Mouse (Mus musculus): ENCODE data around the gene Atn1. TPM values are rescaled to one million over a fixed set of nuclear protein-coding genes. Genes with fewer than 3 reads are reported as not detected.

The Atn1 gene
- polyA plus RNA-seq, 1 experiment from 2014 or later, result 100.0 TPM

DNA sequence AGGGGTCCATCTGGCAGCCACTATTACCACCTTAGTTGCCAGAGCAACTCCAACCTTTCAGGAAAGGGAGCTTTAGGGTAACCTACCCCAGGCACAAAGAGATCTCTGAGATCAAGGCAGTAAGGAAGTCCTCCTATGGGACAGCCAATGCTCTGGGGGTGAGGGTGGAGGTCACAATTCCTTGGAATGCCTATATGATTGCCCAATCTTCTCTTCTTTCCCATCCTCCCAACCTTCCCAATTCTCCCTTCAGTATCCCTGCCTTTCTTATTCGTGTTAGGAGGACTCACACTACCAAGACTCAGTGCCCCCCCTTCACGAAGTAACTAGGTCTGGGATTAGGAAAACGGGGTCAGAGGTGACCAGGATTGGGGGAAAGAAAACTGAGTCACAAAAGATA lies 1.0 kb downstream of the Atn1 start:
- ATAC-seq (no peak), DNase-seq (ENCODE audit: low read depth, low spot score) (no peak)
- no peak for TF ChIP-seq CTCF (IDR thresholded peaks at IDR 0.05)
- ChIA-PET POLR2A (interaction anchor here (1.7 to 2.0 kb wide), 2 partner anchors 10 to 14 kb away, joined by 6 to 10 read pairs; partner anchors contain the start of gene Grcc10), CTCF (interaction anchor here (2.0 kb wide), 1 partner anchor 11 kb away, joined by 13 read pairs; no protein-coding TSS in a partner anchor)
- in situ Hi-C loops (cut with MboI; ENCODE audit: low pct_unique_long_range_greater_than_20kb), result loop anchor here (25.0 kb wide), 1 partner anchor 268 kb away; the partner anchor contains the start of gene C1rl
- H3K27me3 ChIP-seq, result no peaks in the 10 kb centered on the region

- no peaks in the 10 kb centered on the region for H3K27me3 ChIP-seq
- ChIA-PET POLR2A (interaction anchor here (1.0 to 2.0 kb wide), 2 partner anchors 12 to 52 kb away, joined by 3 to 6 read pairs; partner anchors contain the start of gene Grcc10), CTCF (no interaction called here)
- DNase-seq (ENCODE audit: low read depth, low spot score) (no peak), ATAC-seq (no peak)
- TF ChIP-seq CTCF (IDR thresholded peaks at IDR 0.05), result no peak
- in situ Hi-C loops (cut with MboI; ENCODE audit: low pct_unique_long_range_greater_than_20kb), result loop anchor here (25.0 kb wide), 1 partner anchor 267 kb away; the partner anchor contains the start of gene C1rl
These were observed 2.5 kb downstream of the Atn1 start for GRCm38 (mm10) chr6:124753861-124754260.

DNA sequence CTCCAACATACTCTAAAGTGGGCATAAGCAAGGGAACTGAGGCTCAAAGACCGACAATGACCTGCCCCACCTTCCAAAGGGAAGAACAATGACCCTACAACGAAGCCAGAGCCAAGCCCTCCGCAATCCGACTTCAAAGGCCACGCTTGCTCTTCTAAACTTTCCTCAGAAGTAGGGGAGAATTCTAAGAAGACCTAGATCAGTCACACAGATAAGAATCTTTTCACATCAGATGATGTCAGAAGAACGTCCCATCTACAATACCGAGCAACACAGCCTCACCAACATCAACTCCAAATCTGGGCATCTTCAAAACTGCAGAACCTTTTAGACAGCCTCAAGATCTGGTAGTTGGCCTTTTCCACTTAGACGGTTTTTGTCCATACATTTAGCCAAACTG lies 5.9 kb downstream of the Atn1 start:
- in situ Hi-C loops (cut with MboI; ENCODE audit: low pct_unique_long_range_greater_than_20kb), result loop anchor here (25.0 kb wide), 1 partner anchor 263 kb away; the partner anchor contains the start of gene C1rl
- ChIA-PET CTCF (no interaction called here), POLR2A (no interaction called here)
- DNase-seq (ENCODE audit: low read depth, low spot score) (no peak), ATAC-seq (no peak)
- no peak for TF ChIP-seq CTCF (IDR thresholded peaks at IDR 0.05)
- no peaks in the 10 kb centered on the region for H3K27me3 ChIP-seq

GRCm38 (mm10) chr6:124746654-124747632 lies 9.4 kb downstream of the Atn1 start:
- ATAC-seq (no peak), DNase-seq (ENCODE audit: low read depth, low spot score) (no peak)
- no peak for TF ChIP-seq CTCF (IDR thresholded peaks at IDR 0.05)
- no peaks in the 10 kb centered on the region for H3K27me3 ChIP-seq
- in situ Hi-C loops (cut with MboI; ENCODE audit: low pct_unique_long_range_greater_than_20kb), result no loop called here
- CTCF ChIA-PET, result interaction anchor here (1.2 kb wide), 1 partner anchor 106 kb away, joined by 3 read pairs; no protein-coding TSS in a partner anchor
- POLR2A ChIA-PET, result no interaction called here

- ATAC-seq (no peak), DNase-seq (ENCODE audit: low read depth, low spot score) (no peak)
- in situ Hi-C loops (cut with MboI; ENCODE audit: low pct_unique_long_range_greater_than_20kb), result no loop called here
- CTCF ChIA-PET, result no interaction called here
- H3K27me3 ChIP-seq, result no peaks in the 10 kb centered on the region
- POLR2A ChIA-PET, result interaction anchor here (3.6 kb wide), 1 partner anchor 12 kb away, joined by 25 read pairs; no protein-coding TSS in a partner anchor
- no peak for TF ChIP-seq CTCF (IDR thresholded peaks at IDR 0.05)
These were observed 10.1 kb downstream of the Atn1 start for GRCm38 (mm10) chr6:124746296-124746605.

DNA sequence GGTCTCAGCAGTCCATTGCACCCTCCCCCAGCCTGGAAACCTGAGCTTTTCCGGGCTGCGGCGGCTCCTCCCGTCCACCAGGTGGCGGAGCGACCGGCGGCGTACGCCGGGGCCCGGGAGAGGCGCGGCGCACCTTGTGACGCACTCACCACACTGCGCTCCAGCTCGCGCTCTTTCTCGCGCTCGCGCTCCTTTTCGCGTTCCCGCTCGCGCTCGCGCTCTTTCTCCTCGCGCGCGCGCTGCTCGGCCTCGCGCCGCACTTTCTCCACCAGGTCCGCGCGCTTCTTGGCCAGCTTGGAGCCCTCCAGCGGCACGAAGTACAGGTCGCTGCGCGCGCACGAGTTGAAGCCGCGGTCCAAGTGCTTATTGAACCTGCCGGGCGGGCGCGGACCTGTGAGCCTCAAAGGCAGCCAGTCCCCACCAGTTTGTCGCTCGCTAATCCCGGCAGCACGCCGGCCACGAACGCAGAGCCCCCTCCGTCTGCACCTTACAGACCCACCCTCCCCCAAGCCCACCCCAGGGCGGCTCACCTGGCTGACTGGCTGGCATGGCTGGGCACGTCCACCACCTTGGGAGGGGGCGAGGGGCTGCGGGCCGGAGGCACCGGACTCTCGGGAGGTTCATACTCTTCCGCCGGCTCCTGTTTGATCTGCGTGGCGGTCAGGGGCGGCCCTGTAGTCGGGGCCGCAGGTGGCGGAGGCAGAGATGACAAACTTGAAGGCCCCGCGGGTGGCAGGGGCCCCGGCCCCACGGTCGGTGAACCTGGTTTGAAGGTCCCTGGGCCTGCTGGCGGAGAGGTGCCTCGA lies 10.6 kb downstream of the Atn1 start:
- no peak for TF ChIP-seq CTCF (IDR thresholded peaks at IDR 0.05)
- in situ Hi-C loops (cut with MboI; ENCODE audit: low pct_unique_long_range_greater_than_20kb), result no loop called here

DNA sequence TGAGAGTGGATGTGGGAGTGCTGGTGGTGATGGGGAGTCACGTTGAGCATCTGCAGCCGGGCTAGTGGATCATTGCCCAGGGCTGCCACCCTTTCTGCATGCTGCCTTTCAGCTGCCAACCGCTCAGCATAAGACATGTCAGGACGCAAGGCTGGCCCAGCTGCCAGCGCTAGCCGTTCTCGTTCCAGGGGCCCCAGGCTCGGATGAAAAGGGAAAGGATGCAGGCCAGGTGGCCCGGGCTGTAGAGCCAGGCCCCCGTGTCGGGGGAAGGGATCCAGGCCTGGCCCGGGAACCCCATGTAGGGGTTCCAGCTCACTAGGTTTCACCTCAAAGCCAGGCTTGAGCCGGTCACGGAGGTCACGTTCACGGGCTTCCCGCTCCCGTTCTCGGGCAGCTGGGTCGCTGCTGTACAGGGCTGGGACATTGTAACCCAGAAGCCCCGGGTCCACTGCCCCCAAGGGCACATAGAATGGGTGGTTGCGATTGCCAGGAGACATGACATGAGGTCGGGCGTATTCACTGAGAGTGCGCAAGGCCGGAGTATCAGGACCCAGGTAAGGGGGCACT lies 11.5 kb downstream of the Atn1 start:
- H3K27me3 ChIP-seq, result no peaks in the 10 kb centered on the region
- ChIA-PET POLR2A (interaction anchor here (1.0 to 3.6 kb wide), 4 partner anchors 10 to 64 kb away, joined by 3 to 25 read pairs (median 8); partner anchors contain the start of genes Gm45234 and Spsb2), CTCF (interaction anchor here (1.4 to 2.6 kb wide), 5 partner anchors 10 to 103 kb away, joined by 3 to 19 read pairs (median 4); partner anchors contain the start of genes Emg1, Gm45234 and Phb2)
- ATAC-seq (no peak), DNase-seq (ENCODE audit: low read depth, low spot score) (no peak)
- TF ChIP-seq CTCF (IDR thresholded peaks at IDR 0.05), result no peak
- in situ Hi-C loops (cut with MboI; ENCODE audit: low pct_unique_long_range_greater_than_20kb), result no loop called here

More for the DNA sequence above, 10.6 kb downstream of the Atn1 start:
- ChIA-PET CTCF (interaction anchor here (1.4 to 2.6 kb wide), 4 partner anchors 9 to 52 kb away, joined by 3 to 19 read pairs (median 8); partner anchors contain the start of genes Emg1, Gm45234 and Phb2), POLR2A (interaction anchor here (1.0 to 3.6 kb wide), 4 partner anchors 10 to 63 kb away, joined by 3 to 25 read pairs (median 8); partner anchors contain the start of genes Gm45234 and Spsb2)
- H3K27me3 ChIP-seq, result no peaks in the 10 kb centered on the region
- ATAC-seq (peak; percentile 63), DNase-seq (ENCODE audit: low read depth, low spot score) (peak; percentile 61)

DNA sequence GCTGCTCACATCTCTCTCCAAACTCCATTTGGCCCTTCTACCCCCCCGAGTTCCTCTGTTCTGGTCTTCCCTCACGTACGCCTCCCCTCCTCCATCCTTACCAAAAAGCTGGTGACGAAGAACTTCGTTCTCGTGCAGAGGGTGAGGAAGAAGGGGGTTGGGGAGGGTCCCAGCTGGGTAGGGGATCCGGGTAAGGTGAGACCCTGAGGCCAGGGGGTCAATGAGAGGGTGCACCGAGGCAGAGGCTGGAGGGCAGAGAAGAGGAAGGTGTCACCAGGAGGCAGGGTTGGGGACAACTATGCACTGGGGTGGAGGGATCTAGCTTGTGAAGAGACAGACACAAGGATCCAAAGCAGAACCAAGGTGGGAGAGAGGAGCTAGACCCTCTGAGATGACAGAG lies 12.7 kb downstream of the Atn1 start:
- DNase-seq (ENCODE audit: low read depth, low spot score) (no peak), ATAC-seq (no peak)
- CTCF ChIA-PET, result interaction anchor here (0.7 to 2.6 kb wide), 7 partner anchors 12 to 102 kb away, joined by 3 to 19 read pairs (median 4); partner anchors contain the start of genes Emg1, Gm45234 and Phb2
- in situ Hi-C loops (cut with MboI; ENCODE audit: low pct_unique_long_range_greater_than_20kb), result no loop called here
- no peak for TF ChIP-seq CTCF (IDR thresholded peaks at IDR 0.05)
- no peaks in the 10 kb centered on the region for H3K27me3 ChIP-seq
- POLR2A ChIA-PET, result interaction anchor here (1.1 to 3.6 kb wide), 2 partner anchors 15 to 85 kb away, joined by 3 to 25 read pairs; partner anchors contain the start of genes Cdca3 and Usp5

DNA sequence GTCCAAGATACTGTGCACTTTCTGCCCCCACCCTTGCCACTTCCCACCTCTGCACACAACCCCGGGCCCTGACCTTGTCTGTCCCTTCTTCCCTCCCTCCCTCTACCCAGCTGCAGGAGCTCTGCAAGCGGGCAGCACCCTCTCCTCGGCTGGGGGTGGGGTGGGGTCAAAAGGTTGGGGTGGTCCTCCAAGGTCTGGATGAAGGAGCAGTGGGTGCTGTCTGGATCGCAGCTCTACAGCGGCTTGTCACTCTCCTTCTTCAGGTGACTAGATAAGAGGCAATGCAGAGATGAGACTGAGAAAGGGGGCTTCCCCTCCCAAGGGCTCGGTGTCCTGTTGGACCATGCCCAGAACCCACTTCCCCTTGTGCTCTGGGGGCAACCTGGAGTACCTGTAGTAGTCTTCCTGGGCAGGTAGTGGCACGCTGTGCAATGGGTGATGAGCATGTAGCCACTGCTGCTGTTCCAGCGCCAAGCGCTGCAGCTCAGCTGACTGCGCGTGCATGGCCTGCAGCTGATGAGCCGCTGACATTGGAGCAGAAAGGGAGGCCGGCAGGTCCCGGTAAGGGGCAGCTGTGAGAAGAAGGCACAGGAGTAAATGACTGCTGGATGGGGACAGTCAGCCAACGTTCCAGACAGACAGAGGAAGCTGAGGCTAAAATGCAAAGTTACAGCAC lies 13.3 kb downstream of the Atn1 start:
- DNase-seq (ENCODE audit: low read depth, low spot score) (no peak), ATAC-seq (no peak)
- no peaks in the 10 kb centered on the region for H3K27me3 ChIP-seq
- TF ChIP-seq CTCF (IDR thresholded peaks at IDR 0.05), result no peak
- in situ Hi-C loops (cut with MboI; ENCODE audit: low pct_unique_long_range_greater_than_20kb), result no loop called here
- ChIA-PET POLR2A (interaction anchor here (1.1 to 3.6 kb wide), 2 partner anchors 15 to 86 kb away, joined by 3 to 25 read pairs; partner anchors contain the start of genes Cdca3 and Usp5), CTCF (interaction anchor here (1.1 to 2.2 kb wide), 4 partner anchors 40 to 101 kb away, joined by 3 to 8 read pairs (median 4); no protein-coding TSS in a partner anchor)
